Mouse (Mus musculus) hindbrain, embryonic 11.5 days (tissue): ENCODE results near the gene Adh7. TPM values are rescaled to one million over a fixed set of nuclear protein-coding genes. Genes with fewer than 3 reads are reported as not detected.

Experiments
- ATAC-seq: fragments of 200-750 bp; cut with Nextera tagmentation; 2 replicates; pipeline ENCODE4 v1.8.0; 2017; ENCODE audit warnings: mild to moderate bottlenecking, moderate TSS enrichment, moderate library complexity; ENCODE audit not compliant: low FRiP score
- DNase-seq: peaks from one replicate; pipeline ENCODE4 v3.0.0-alpha.2; 2015; ENCODE audit warnings: low spot score
- H3K27ac ChIP-seq: fragments of 300-500 bp; sonication (generic); 2 replicates; pipeline ENCODE4 v1.5.1; 2014; ENCODE audit warnings: mild to moderate bottlenecking, low read depth, low read length
- H3K27me3 ChIP-seq: fragments of 300-500 bp; sonication (generic); 2 replicates; pipeline ENCODE4 v1.6.1; 2014; ENCODE audit warnings: mild to moderate bottlenecking, low read length, moderate library complexity, mixed read lengths; ENCODE audit not compliant: control insufficient read depth, insufficient read depth
- H3K36me3 ChIP-seq: fragments of 300-500 bp; sonication (generic); 2 replicates; pipeline ENCODE4 v1.6.1; 2014; ENCODE audit warnings: mild to moderate bottlenecking, low read length, moderate library complexity, mixed read lengths; ENCODE audit not compliant: control insufficient read depth, insufficient read depth
- H3K4me1 ChIP-seq: fragments of 300-500 bp; sonication (generic); replicated peaks from 2 replicates; pipeline ENCODE4 v1.6.1; 2014; ENCODE audit warnings: low read length, mixed read lengths; ENCODE audit not compliant: control insufficient read depth, insufficient read depth
- H3K4me2 ChIP-seq: fragments of 300-500 bp; sonication (generic); replicated peaks from 2 replicates; pipeline ENCODE4 v1.6.1; 2014; ENCODE audit warnings: mild to moderate bottlenecking, low read depth, low read length
- H3K4me3 ChIP-seq: fragments of 300-500 bp; sonication (generic); 2 replicates; pipeline ENCODE4 v1.5.1; 2014; ENCODE audit warnings: low read depth, low read length
- H3K9ac ChIP-seq: fragments of 300-500 bp; sonication (generic); 2 replicates; pipeline ENCODE4 v1.6.1; 2014; ENCODE audit warnings: low read depth, low read length
- H3K9me3 ChIP-seq: fragments of 300-500 bp; sonication (generic); 2 replicates; pipeline ENCODE4 v1.6.1; 2016; ENCODE audit warnings: low read length; ENCODE audit not compliant: control insufficient read depth
- WGBS: fragments of 180-500 bp; shearing (Covaris S2); extraction: QIAGEN DNeasy Blood & Tissue Kit; methylation state at CpG from one replicate; pipeline ENCODE4 v1.1.7; 2014; 5-methylcytosine and 5-hydroxymethylcytosine counted together
- polyA plus RNA-seq: library from polyadenylated mRNA; unstranded; fragments of >200 nt; fragmentation: Nextera tagmentation; extraction: Ambion mirVana; gene quantifications from 2 replicates; pipeline ENCODE4 v1.2.1, GENCODE M21; 2014

Gene Adh7
- polyA plus RNA-seq, 1 experiment from 2014 or later = 0.08 TPM

DNA sequence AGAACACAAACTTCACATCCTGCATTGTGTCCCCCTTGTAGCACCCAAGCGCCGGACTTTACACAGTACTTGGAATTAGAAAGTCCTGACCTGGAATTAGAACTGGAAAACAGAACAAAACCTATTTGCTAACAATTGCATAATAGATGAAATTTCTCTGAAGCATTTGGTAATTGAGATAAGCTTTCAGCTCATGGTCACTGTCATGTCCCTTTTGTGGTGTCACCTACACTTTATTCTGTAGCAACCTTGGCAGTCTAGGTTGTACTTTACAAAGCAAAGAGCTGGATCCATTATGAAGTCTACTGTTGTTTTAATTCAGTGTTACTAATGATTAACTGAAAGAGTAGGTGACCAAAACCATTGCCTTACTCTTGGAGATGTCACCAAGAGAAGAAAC lies 9.5 kb downstream of the Adh7 start:
- WGBS = 95% methylated on average over 2 of the region's 2 CpGs
- H3K4me3 ChIP-seq = no peak overlapping the region
- H3K9me3 ChIP-seq = no peaks in the 10 kb centered on the region
- H3K27me3 ChIP-seq = no peaks in the 10 kb centered on the region
- H3K4me1 ChIP-seq = no peaks in the 10 kb centered on the region
- H3K9ac ChIP-seq = no peak overlapping the region
- H3K36me3 ChIP-seq = no peaks in the 10 kb centered on the region
- ATAC-seq (no peak), DNase-seq (no peak)
- no peak overlapping the region for H3K27ac ChIP-seq
- no peak overlapping the region for H3K4me2 ChIP-seq

GRCm38 (mm10) chr3:138227782-138228181 lies 10.2 kb downstream of the Adh7 start:
- no peaks in the 10 kb centered on the region for H3K36me3 ChIP-seq
- H3K4me2 ChIP-seq = no peak overlapping the region
- no peaks in the 10 kb centered on the region for H3K4me1 ChIP-seq
- no peak overlapping the region for H3K27ac ChIP-seq
- H3K27me3 ChIP-seq = no peaks in the 10 kb centered on the region
- ATAC-seq (no peak), DNase-seq (no peak)
- no peaks in the 10 kb centered on the region for H3K9me3 ChIP-seq
- H3K4me3 ChIP-seq = no peak overlapping the region
- 98% methylated on average over 8 of the region's 8 CpGs for WGBS
- H3K9ac ChIP-seq = no peak overlapping the region

DNA sequence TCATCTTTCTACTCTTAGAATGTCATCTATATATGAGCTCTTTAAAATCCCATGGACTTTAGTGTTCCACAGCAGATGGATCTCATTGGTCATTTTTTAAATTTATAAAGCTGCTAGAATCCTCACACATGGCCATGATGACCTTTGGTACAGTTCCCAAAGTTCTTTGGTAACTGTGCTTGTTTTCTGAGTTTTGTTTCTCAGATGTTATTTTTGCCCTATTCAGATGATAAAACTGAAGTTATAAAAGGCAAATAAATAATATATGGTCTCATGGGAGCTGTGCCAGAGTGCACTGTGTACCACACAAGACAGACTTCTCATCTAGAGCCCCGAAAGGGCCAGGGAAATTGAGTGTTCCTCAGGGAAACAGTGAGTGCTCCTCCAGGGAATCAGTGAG lies 11.9 kb downstream of the Adh7 start:
- Histone ChIP-seq H3K36me3 (no peaks in the 10 kb centered on the region), H3K9me3 (no peaks in the 10 kb centered on the region), H3K4me2 (no peak overlapping the region), H3K4me1 (no peaks in the 10 kb centered on the region), H3K9ac (no peak overlapping the region), H3K27ac (no peak overlapping the region), H3K27me3 (no peaks in the 10 kb centered on the region), H3K4me3 (no peak overlapping the region)
- no peak for ATAC-seq
- DNase-seq = no peak
- 86% methylated on average over 1 of the region's 1 CpGs for whole genome bisulfite sequencing

DNA sequence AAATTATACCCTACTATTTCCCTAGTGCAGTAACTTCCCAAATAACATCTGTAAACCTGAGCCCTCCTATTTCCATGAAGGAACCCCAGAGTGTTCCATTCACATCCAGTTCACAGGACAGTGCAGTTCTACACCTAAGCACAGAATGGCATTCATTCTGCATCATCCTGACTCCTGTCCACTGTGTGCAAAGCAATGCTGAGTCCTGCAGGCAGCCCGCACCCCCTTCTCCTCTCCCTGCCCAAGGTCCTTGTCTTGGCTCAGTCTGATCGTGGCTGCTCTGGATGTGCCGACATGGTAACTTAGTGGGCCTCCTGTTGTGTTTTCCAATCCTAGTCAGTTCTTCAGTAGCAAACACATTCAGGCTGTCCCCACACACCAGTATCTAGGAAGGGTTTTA lies 12.7 kb downstream of the Adh7 start:
- ATAC-seq (no peak), DNase-seq (no peak)
- no peaks in the 10 kb centered on the region for H3K27me3 ChIP-seq
- WGBS = 73% methylated on average over 3 of the region's 3 CpGs
- no peaks in the 10 kb centered on the region for H3K9me3 ChIP-seq
- H3K4me3 ChIP-seq = no peak overlapping the region
- H3K4me1 ChIP-seq = no peaks in the 10 kb centered on the region
- H3K36me3 ChIP-seq = no peaks in the 10 kb centered on the region
- H3K27ac ChIP-seq = no peak overlapping the region
- no peak overlapping the region for H3K4me2 ChIP-seq
- no peak overlapping the region for H3K9ac ChIP-seq

DNA sequence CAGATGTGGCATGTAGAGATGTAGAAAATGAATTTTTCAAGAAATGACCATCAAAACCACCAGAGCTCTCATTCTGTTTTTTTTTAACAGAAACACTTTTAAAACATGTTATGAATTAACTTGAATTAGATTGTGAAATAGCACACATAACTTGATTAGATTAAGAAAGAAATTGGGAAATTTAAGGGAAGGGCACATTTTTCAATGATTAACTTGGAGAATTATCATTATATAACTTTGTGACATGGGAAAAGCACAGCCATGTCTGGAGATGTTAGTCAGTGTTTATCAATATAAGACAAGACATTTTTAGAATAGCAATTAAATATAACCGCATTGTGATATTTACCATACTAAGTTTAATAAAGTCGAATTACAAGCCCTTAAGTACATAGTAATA lies 14.0 kb downstream of the Adh7 start:
- ATAC-seq = no peak
- H3K9me3 ChIP-seq = no peaks in the 10 kb centered on the region
- WGBS = 79% methylated on average over 2 of the region's 2 CpGs
- no peaks in the 10 kb centered on the region for H3K27me3 ChIP-seq
- H3K4me3 ChIP-seq = no peak overlapping the region
- no peaks in the 10 kb centered on the region for H3K36me3 ChIP-seq
- H3K4me1 ChIP-seq = no peaks in the 10 kb centered on the region
- no peak overlapping the region for H3K9ac ChIP-seq
- no peak for DNase-seq
- H3K4me2 ChIP-seq = no peak overlapping the region
- no peak overlapping the region for H3K27ac ChIP-seq

DNA sequence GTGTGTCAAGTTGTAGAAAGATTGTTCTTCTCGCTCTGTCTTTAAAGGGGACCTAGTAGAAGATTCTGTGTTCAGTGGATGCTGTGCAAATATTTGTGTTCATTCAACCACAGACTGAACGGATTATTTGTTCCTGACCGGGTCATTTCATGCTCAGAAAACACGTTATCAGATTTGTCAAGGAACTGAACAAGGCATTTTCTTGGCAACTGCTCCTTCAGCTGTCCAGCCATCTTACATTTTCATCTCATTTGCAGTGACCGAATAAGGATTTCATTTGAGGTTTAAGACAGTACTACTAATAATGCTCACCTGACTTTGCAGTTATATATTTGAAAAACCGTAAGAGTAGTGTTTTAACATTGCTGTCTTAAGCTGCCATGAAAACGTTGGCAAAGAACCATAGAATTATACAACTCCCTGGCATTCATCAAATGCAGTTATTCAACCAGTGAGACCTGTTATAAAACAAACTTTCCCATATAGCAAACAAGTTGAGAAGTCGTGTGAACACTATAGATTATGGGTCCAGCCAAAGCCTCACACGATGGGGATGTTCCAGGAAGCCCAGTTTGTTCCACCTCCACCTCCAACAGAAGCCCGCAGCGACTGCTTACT lies 19.1 kb downstream of the Adh7 start:
- Histone ChIP-seq H3K4me2 (no peak overlapping the region), H3K36me3 (no peaks in the 10 kb centered on the region), H3K4me1 (no peaks in the 10 kb centered on the region), H3K4me3 (no peak overlapping the region), H3K27ac (no peak overlapping the region), H3K9me3 (no peaks in the 10 kb centered on the region), H3K9ac (no peak overlapping the region), H3K27me3 (no peaks in the 10 kb centered on the region)
- DNase-seq (no peak), ATAC-seq (no peak)
- WGBS = 78% methylated on average over 11 of the region's 11 CpGs

DNA sequence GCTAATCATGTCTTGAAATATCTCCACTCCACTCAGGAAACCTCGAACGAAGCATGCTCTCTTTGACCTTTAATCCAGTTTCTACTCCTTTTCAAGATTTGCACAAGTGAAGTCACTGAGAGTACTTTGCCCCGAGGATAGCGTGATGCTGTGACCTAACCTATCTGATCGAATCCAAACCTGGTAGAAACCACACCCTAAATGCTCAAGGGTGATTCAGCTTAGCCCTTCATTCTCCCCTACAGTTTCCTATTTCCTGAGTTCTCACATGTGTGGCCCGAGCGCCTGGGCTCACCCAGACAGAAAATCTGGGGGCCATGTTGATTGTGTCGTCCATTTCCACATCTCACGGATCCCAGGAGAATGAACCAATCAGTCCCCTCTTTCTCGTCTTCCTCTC lies 20.5 kb downstream of the Adh7 start:
- Histone ChIP-seq H3K9me3 (no peaks in the 10 kb centered on the region), H3K27ac (no peak overlapping the region), H3K9ac (no peak overlapping the region), H3K4me2 (no peak overlapping the region), H3K4me3 (no peak overlapping the region), H3K4me1 (no peaks in the 10 kb centered on the region), H3K27me3 (no peaks in the 10 kb centered on the region), H3K36me3 (no peaks in the 10 kb centered on the region)
- 88% methylated on average over 10 of the region's 10 CpGs for WGBS
- no peak for DNase-seq
- no peak for ATAC-seq

GRCm38 (mm10) chr3:138239461-138239860 lies 21.9 kb downstream of the Adh7 start:
- H3K27me3 ChIP-seq = no peaks in the 10 kb centered on the region
- DNase-seq = no peak
- ATAC-seq = no peak
- no peaks in the 10 kb centered on the region for H3K9me3 ChIP-seq
- H3K27ac ChIP-seq = no peak overlapping the region
- H3K9ac ChIP-seq = no peak overlapping the region
- H3K4me1 ChIP-seq = no peaks in the 10 kb centered on the region
- H3K36me3 ChIP-seq = no peaks in the 10 kb centered on the region
- 92% methylated on average over 6 of the region's 6 CpGs for WGBS
- no peak overlapping the region for H3K4me2 ChIP-seq
- H3K4me3 ChIP-seq = no peak overlapping the region

- H3K27me3 ChIP-seq = no peaks in the 10 kb centered on the region
- no peak overlapping the region for H3K9ac ChIP-seq
- DNase-seq (no peak), ATAC-seq (no peak)
- H3K4me3 ChIP-seq = no peak overlapping the region
- H3K4me1 ChIP-seq = no peaks in the 10 kb centered on the region
- no peaks in the 10 kb centered on the region for H3K36me3 ChIP-seq
- WGBS = 94% methylated on average over 3 of the region's 3 CpGs
- no peak overlapping the region for H3K4me2 ChIP-seq
- H3K9me3 ChIP-seq = no peaks in the 10 kb centered on the region
- H3K27ac ChIP-seq = no peak overlapping the region
Measured at GRCm38 (mm10) chr3:138240411-138240810, 22.9 kb downstream of the Adh7 start.
